Mouse (Mus musculus) cerebellum, postnatal 25 days (tissue): ENCODE data around the gene Hinfp.
"Not testable (repeated sequence)": the region's sequence is repeated elsewhere in the genome, so short reads cannot be mapped to it uniquely, and the experiment has no call there.

Source experiments
- DNase-seq, 2 experiments: peaks; one replicate each; pipeline ENCODE4 v3.0.0; 2021; ENCODE audit warnings: mixed read lengths in 2 of 2

Hinfp gene

GRCm38 (mm10) chr9:44305466-44306079 is at the start of gene Hinfp:
Hinfp (minus strand) TSS chr9:44305671.
- peak; percentile 95 to 97 for DNase-seq

- no peak for DNase-seq
Measured at GRCm38 (mm10) chr9:44353142-44353541, 47.7 kb upstream of the Hinfp start.

DNA sequence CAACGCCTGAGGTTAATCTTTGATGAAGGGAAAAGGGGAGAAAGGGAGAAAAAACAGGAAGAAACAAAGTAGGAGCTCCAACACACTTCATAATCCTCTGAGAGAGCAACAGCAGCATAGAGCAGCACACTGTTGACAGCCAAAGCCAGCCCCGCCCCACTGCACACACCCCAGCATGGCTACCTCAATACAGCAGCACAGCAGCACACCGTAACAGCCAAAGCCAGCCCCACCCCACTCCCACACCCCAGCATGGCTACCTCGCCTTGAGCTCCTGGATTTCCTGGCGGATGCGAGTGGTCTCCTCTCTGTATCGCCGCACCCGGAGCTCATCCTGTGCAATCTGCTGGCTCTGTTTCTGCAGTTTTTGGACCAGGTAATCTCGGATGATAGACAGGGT is 46.9 kb upstream of the Hinfp start:
- DNase-seq, result no peak

DNA sequence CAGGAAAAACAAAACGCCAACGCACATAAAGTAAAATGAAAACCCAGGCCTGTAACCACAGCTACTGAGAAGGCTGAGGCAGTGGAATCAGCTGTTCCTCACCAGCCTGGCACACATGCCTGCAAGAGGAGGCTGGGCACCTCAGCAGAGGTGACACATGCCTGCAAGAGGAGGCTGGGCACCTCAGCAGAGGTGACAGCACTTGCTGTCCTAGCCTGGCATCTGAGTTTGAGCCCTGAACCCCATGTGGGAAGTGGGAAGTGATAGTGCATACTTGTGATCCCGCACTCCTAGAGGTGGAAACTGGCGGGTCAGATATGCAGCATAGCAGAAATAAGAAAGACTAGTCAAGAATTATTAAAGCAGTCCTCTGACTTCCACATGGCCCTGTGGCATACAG is 45.9 kb upstream of the Hinfp start:
- no peak for DNase-seq

DNA sequence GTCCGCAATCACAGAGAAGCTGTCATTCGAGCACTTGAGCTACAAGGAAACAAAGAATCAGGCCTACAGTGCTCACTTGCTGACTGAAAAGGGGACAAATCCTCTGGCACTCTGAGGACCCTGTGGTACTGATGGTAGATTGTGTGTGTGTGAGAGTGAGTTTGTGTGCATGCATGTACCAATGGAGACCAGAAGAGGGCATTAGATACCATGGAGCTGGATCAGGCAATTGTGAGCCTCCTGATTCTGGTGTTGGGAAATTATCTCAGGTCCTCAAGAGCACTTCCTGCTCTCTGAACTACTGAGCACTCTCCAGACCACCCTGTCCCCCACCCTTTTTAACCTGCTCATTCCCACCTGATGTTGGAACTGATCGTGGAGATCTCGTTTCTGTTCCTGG is 43.1 kb upstream of the Hinfp start:
- DNase-seq, result no peak

DNA sequence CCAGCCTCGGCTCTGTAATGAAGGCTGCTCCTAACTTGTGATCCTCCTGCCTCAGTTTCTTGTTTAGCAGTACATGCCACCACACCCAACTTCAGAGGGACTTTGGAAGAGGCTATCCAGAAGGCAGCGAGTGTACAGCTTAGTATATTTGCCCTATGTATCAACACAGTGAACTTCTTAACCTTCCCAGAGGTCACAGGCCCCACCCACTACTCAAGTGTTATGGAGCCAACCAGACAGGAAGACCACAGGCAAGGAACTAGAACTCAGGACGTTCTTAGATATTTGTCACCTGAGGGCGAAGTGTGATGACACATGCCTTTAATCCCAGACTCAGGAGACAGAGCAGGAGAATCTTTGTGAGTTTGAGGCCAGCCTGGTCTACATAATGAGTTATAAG is 42.1 kb upstream of the Hinfp start:
- no peak for DNase-seq

DNA sequence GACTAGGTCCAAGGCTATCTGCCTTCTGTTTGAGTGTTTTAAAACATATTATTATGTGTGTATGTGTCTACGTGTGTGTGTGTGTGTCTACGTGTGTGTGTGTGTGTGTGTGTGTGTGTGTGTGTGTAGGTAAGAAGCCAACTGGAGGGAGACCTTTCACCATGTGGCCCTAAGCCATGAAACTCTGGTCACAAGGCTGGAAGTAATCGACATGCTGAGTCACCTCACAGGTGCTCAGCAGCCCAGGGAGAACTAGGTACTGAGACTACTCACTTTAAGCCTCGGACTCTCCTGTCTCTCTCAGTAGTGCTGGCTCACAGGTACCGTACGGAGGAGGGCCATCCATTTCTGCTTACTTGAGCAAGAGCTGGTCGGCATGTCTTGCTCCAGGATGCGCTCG is 41.7 kb upstream of the Hinfp start:
- DNase-seq, result no peak

DNA sequence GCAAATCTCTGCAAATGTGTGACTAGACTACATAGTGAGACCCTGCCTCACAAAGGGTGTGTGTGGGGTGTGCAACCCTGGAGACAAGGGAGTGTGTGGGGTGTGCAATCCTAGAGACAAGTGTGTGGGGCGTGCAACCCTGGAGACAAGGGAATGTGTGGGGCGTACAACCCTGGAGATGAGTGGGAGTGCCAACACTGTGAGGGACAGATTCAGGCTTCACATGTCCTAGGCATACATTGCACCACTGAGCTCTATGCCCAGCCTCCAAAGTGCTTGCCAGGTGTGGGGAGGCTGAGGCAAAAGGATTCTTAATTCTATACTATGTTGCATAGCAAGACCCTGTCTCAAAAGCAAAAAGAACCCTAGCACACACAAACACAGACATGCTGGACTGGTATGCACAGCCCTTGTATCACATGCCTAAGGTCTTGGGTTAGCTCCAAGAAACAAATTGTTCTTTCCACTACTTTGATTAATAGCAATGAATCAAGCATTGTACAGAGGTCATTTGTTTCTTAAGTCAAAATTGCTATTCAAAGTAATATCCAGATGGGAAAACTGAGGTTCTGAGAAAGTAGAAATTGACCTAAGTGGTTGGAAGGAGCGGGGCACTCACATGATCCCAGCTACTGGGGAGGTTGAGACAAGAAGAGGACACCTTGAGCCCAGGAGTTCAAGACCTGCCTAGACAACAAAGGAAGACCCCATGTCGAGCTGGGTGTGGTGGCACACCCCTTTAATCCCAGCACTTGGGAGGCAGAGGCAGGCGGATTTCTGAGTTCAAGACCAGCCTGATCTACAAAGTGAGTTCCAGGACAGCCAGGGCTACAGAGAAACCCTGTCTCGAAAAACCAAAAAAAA is 40.3 kb upstream of the Hinfp start:
- no peak for DNase-seq

DNA sequence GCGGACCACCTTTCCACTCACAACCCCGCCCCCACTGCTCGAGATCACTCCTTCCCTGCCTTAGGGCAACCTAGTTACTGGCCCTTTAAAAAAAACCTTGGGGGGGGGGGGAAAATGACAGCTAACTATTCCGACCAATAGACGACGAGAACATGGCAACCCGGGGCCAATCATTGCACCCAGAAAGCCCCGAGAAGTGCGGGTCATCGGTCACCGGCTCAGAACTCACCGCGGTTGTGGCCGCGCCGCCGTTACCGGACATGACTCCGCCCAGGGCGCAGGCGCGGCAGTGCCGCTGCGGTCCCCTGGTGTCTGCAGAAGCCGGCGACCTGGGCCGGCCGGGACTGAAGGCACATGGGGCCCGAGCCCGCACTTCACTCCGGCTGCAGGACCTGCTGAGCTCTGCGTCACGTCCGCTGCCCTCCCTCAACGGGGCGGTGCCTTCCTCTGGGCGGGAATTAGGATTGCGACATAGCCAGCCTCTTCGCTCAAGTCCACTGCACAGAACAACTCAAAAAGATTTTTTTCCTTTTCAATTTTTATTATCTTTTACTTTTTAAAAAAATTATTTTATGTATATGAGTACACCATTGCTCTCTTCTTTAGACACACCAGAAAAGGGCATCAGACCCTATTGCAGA is 38.4 kb upstream of the Hinfp start, which contains the start of gene Hmbs:
Gene Hmbs, minus strand, starts transcription at position 448 of the 641 bp plus-strand sequence.
- peak; percentile 91 to 95 for DNase-seq

DNA sequence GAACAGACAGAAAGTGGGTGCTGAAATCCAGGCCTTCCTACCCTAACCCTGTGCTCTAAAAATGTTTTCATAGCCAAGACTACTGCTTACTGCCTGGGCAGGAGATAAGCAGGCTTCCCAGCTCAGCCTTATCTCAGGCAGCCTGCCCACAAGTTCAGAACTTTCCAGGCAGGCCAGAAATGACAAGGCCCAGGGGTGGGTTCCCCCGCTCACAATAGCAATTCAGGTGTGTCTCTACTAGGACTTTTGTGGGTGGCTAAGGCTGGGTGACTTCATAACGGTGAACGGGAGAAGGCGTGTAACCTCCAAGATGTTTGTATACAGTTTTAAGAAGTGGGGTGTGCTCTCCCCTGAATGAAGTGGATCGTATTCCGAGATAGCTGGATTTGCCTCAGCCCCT is 37.8 kb upstream of the Hinfp start:
- peak in 1 of 2 experiments; percentile 32 for DNase-seq

- no peak for DNase-seq
Measured at GRCm38 (mm10) chr9:44342605-44343004, 37.1 kb upstream of the Hinfp start.

DNA sequence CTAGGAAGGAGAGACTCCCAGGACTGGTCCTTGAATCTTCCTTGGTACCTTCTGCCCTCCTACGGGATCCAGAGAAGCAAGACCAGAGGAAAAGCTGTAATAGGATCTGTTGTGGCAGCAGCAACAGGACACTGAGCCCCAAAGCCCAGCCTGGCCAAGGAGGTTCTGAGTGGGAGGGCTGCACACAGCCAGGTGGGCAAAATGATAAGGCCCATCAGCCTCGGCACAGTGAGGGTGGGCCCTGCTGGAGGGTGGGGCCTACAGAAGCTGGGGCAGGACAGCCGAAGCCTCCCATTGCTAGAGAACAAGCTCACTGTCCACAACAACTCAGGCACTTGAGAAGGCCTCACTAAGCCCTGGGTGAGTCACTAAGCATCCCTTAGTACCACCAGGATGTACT is 36.7 kb upstream of the Hinfp start:
- no peak for DNase-seq

- DNase-seq, result no peak
Measured at GRCm38 (mm10) chr9:44341487-44341886, 36.0 kb upstream of the Hinfp start.

DNA sequence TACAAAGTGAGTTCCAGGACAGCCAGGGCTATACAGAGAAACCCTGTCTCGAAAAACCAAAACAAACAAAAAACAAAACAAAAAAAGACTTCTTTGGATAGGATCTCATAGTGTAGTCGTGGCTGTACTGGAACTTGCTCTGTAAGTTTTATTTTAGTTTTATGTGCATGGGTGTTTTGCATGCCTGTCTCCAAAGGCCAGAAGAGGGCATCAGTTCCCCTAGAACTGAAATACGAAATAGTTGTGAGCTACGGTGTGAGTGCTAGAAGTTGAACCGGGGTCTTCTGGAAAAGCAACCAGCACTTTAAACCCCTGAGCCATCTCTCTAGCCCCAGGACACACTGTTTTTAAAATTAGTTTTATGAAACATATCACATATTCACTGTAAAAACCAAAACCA is 33.1 kb upstream of the Hinfp start:
- no peak for DNase-seq

- DNase-seq, result no peak
Measured at GRCm38 (mm10) chr9:44337436-44338169, 32.1 kb upstream of the Hinfp start.

DNA sequence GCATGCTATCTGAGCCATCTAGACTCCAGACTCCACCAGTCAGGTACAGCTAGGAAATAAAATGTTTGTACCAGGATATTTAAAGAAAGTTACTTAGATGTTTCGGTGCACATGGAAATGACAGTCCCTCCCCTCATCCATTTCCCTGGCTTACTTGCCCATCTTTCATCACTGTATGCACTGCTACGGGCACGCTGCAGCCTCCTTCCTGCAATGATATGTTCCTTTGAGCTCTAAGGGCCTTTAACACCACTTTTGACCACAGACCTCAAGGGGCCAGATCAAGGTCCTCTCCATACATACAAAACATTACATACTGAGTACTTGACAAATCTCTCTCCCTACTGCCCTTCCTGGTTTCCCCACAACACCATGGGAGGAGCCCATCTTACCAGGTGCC is 31.5 kb upstream of the Hinfp start:
- DNase-seq, result no peak

GRCm38 (mm10) chr9:44336513-44336912 is 31.0 kb upstream of the Hinfp start:
- DNase-seq, result not testable (repeated sequence)

GRCm38 (mm10) chr9:44336093-44336406 is 30.6 kb upstream of the Hinfp start:
- DNase-seq, result no peak

GRCm38 (mm10) chr9:44335331-44336092 is 30.0 kb upstream of the Hinfp start:
- peak; percentile 56 to 60 for DNase-seq

DNA sequence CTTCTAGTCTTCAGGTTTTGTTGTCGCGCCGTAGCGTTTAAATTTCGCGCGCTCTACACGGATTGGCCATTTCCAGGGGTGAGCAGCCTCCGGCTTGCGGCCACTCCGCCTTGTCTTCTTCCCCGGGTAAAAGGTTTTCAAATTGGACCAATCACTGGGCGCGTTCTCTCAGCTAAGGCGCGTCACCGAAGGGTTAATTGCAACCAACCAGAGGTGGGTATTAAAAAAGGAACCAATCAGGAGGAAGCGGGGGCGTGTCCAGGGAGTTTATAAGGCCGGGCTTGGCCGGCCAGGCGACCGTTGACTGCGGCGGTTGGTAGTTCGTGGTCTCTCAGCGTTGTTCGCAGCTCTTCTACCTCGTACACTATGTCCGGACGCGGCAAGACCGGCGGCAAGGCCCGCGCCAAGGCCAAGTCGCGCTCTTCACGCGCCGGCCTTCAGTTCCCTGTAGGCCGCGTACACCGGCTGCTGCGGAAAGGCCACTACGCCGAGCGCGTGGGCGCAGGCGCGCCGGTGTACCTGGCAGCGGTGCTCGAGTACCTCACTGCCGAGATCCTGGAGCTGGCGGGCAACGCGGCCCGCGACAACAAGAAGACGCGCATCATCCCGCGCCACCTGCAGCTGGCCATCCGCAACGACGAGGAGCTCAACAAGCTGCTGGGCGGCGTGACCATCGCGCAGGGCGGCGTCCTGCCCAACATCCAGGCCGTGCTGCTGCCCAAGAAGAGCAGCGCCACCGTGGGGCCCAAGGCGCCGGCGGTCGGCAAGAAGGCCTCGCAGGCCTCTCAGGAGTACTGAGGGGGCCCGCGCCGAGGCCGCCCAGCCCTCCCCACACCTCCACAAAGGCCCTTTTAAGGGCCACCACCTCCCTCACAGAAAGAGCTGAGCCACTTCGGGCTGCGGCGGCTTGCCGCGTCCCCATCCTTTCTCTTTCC is 29.2 kb upstream of the Hinfp start, which contains the start of gene H2afx:
Gene H2afx, plus strand, starts transcription at position 299 of the 935 bp plus-strand sequence.
- peak; percentile 98 to 99 for DNase-seq
